Mouse (Mus musculus): Measurements from ENCODE around the gene Cel. TPM values are rescaled to one million over a fixed set of nuclear protein-coding genes. Genes with fewer than 3 reads are reported as not detected.
A peak's percentile ranks its signal among the peaks of the same experiment; 100 is the strongest.

Cel gene
- polyA plus RNA-seq, 1 experiment: not detected

DNA sequence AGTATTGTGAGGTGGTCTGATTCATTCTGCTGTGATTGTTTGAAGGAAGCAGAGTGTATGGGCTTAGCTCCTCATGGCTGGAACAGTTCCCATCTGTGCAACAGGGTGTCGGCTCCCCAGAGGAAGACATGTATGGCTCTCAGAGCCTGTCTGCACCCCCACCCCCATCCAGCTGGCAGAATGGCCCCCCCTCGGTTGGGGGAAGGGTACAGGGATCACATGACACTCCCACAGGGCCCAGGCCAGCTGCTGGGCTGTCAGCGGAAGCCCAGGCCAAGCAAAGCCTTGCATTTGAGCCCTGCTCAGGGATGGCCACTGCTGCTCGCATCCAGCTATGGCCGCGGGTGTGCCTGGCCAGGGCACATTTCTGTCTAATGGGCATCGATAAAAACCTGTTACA, 24.0 kb downstream of the Cel start:
- TF ChIP-seq FLI1 (IDR thresholded peaks at IDR 0.05; ENCODE audit: low read length) (no peak), GATA1 (IDR thresholded peaks at IDR 0.05; ENCODE audit: borderline replicate concordance, low read length) (no peak)
- no peaks in the 10 kb centered on the region for H3K9me3 ChIP-seq
- H3K36me3 ChIP-seq (replicated peaks; ENCODE audit: low read length): peaks cover 37% of the 10 kb centered on the region
- peaks cover 86% of the 10 kb centered on the region for H3K27me3 ChIP-seq (replicated peaks)
- peak overlapping the region; percentile 65 for H3K4me3 ChIP-seq (replicated peaks)
- H3K4me1 ChIP-seq: peaks cover 71% of the 10 kb centered on the region

- H3K4me1 ChIP-seq: peaks cover 75% of the 10 kb centered on the region
- TF ChIP-seq GATA1 (IDR thresholded peaks at IDR 0.05; ENCODE audit: borderline replicate concordance, low read length) (no peak), FLI1 (IDR thresholded peaks at IDR 0.05; ENCODE audit: low read length) (no peak)
These were observed 24.4 kb downstream of the Cel start for GRCm38 (mm10) chr2:28538817-28539128.

GRCm38 (mm10) chr2:28537995-28538816, 25.0 kb downstream of the Cel start:
- Histone ChIP-seq H3K4me1 (peaks cover 81% of the 10 kb centered on the region), H3K27me3 (replicated peaks) (peaks cover 85% of the 10 kb centered on the region)
- TF ChIP-seq GATA1 (IDR thresholded peaks at IDR 0.05; ENCODE audit: borderline replicate concordance, low read length) (no peak), FLI1 (IDR thresholded peaks at IDR 0.05; ENCODE audit: low read length) (no peak)

More at GRCm38 (mm10) chr2:28538817-28539128, 24.4 kb downstream of the Cel start:
- H3K4me3 ChIP-seq (replicated peaks): no peak overlapping the region
- peaks cover 33% of the 10 kb centered on the region for H3K36me3 ChIP-seq (replicated peaks; ENCODE audit: low read length)
- H3K27me3 ChIP-seq (replicated peaks): peaks cover 86% of the 10 kb centered on the region
- H3K9me3 ChIP-seq: no peaks in the 10 kb centered on the region

DNA sequence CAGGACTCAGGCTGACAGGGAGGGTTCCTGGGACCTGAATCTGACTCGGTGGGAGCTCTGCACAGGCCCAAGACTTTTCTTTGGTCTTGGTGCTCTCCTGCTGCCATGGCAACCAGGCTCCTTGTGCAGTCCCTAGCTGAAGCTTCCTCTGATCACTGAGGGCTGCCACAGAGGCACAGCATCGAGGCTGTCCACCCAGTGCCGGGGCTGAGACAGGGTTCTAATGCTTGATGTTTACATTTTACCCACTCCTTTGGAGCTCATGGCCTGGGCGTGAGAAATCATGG, 25.6 kb downstream of the Cel start:
- peaks cover 87% of the 10 kb centered on the region for H3K4me1 ChIP-seq
- peaks cover 22% of the 10 kb centered on the region for H3K36me3 ChIP-seq (replicated peaks; ENCODE audit: low read length)
- H3K4me3 ChIP-seq (replicated peaks): no peak overlapping the region
- H3K9me3 ChIP-seq: no peaks in the 10 kb centered on the region
- no peak for TF ChIP-seq GATA1 (IDR thresholded peaks at IDR 0.05; ENCODE audit: borderline replicate concordance, low read length)
- TF ChIP-seq FLI1 (IDR thresholded peaks at IDR 0.05; ENCODE audit: low read length): no peak
- peaks cover 80% of the 10 kb centered on the region for H3K27me3 ChIP-seq (replicated peaks)

More at GRCm38 (mm10) chr2:28537995-28538816, 25.0 kb downstream of the Cel start:
- peak overlapping the region; percentile 44 for H3K4me3 ChIP-seq (replicated peaks)
- H3K9me3 ChIP-seq: no peaks in the 10 kb centered on the region
- H3K36me3 ChIP-seq (replicated peaks; ENCODE audit: low read length): peaks cover 27% of the 10 kb centered on the region

DNA sequence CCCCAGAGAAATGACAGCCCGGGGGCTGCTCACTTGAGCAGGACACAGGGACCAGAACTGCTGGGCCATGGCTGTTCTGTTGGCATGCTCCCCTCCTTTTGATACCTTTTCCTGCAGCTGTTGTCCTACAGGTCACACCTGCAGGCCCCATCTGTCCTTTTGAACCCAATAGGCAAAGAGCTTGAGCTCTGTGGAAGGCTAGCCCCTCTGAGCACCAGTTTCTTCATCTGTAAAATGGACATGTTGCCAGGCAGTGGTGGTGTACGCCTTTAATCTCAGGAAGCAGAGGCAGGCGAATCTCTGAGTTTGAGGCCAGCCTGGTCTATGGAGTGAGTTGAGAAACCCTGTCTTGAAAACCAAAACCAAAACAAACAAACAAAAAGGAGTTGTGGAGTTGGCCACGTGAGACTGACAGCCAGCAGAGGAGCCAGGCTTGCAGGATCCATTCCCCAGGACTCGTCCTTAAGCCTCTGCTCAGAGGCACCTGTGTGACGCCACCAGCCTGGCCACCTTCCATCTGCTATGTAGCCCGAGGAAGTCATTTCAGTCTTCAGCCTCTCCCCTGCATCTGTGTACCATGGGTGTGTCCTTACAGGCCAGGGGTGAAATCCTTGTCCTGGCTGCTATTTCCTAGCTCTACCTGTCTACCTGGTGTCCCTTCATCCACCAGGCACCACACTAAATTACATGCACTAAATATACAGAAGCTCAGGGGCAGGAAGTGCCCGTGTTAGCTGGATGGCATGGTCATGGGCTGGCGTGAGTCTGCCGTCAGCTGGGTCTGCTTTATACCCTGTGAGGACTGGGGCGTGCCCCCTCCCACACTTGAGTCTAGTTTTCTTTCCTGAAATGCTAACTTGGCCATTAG, 26.2 kb downstream of the Cel start:
- H3K4me1 ChIP-seq: peaks cover 93% of the 10 kb centered on the region
- peaks cover 16% of the 10 kb centered on the region for H3K36me3 ChIP-seq (replicated peaks; ENCODE audit: low read length)
- peaks cover 74% of the 10 kb centered on the region for H3K27me3 ChIP-seq (replicated peaks)
- TF ChIP-seq GATA1 (IDR thresholded peaks at IDR 0.05; ENCODE audit: borderline replicate concordance, low read length) (no peak), FLI1 (IDR thresholded peaks at IDR 0.05; ENCODE audit: low read length) (no peak)
- H3K4me3 ChIP-seq (replicated peaks): peak overlapping the region; percentile 31
- H3K9me3 ChIP-seq: no peaks in the 10 kb centered on the region

DNA sequence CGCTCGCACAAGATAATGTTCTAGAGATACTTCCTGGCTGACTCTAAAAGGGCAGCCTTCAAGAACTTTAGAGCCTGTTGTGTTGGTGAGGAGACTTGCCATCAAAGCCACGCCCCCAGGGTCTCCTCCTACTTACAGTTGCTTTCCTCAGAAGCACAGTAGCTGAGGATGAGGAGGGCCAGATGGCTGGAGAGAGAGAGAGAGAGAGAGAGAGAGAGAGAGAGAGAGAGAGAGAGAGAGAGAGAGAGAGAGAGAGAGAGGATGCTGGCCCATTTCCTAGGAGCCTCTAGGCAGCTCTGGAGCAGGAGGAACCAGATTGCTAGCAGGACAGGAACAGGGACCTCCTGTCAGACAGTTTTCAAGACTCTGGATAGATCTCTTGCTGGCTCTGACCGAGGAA, 27.0 kb downstream of the Cel start:
- H3K27me3 ChIP-seq (replicated peaks): peaks cover 72% of the 10 kb centered on the region
- H3K4me1 ChIP-seq: peaks cover 96% of the 10 kb centered on the region
- TF ChIP-seq FLI1 (IDR thresholded peaks at IDR 0.05; ENCODE audit: low read length): no peak
- no peak for TF ChIP-seq GATA1 (IDR thresholded peaks at IDR 0.05; ENCODE audit: borderline replicate concordance, low read length)
- H3K36me3 ChIP-seq (replicated peaks; ENCODE audit: low read length): peaks cover 9% of the 10 kb centered on the region
- peak overlapping the region; percentile 40 for H3K4me3 ChIP-seq (replicated peaks)
- H3K9me3 ChIP-seq: no peaks in the 10 kb centered on the region

DNA sequence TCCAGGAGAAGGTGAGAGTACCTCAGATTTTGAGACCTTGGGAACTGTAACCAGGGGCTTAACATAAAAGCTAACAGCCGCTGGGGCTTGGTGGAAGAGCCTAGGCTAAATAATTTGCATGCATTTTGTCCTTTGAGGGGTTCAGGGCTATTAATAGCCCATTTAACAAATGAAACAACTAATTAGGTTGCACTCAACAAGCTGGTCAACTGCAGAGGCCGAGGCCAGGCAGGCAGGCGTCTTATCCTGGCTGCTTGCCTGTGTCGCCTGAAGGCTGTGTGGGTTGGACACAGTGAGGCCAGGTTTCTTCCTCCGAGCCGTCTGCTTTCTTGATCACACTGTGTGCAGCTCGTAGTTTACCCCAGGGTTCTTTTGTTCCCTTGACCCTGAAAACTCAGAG, 27.6 kb downstream of the Cel start:
- peaks cover 98% of the 10 kb centered on the region for H3K4me1 ChIP-seq
- peak overlapping the region; percentile 92 for H3K4me3 ChIP-seq (replicated peaks)
- TF ChIP-seq GATA1 (IDR thresholded peaks at IDR 0.05; ENCODE audit: borderline replicate concordance, low read length): no peak
- TF ChIP-seq FLI1 (IDR thresholded peaks at IDR 0.05; ENCODE audit: low read length): no peak
- peaks cover 6% of the 10 kb centered on the region for H3K36me3 ChIP-seq (replicated peaks; ENCODE audit: low read length)
- H3K27me3 ChIP-seq (replicated peaks): peaks cover 70% of the 10 kb centered on the region
- no peaks in the 10 kb centered on the region for H3K9me3 ChIP-seq

DNA sequence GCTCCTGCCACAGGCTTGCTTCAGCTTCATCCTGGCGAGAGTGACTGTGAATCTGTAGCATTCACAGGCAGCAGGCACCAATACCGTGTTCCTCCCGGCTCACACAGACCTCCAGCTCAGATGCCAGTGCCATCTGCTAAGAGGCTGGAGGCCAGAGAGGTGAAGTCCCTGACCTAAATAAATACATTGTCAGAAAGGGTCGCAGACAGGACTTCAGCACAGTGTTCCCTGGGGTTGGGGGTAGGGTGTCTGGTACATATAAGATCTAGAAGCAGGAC, 28.0 kb downstream of the Cel start:
- Histone ChIP-seq H3K9me3 (no peaks in the 10 kb centered on the region), H3K27me3 (replicated peaks) (peaks cover 70% of the 10 kb centered on the region), H3K4me3 (replicated peaks) (peak overlapping the region; percentile 92), H3K4me1 (peaks cover 98% of the 10 kb centered on the region), H3K36me3 (replicated peaks; ENCODE audit: low read length) (peaks cover 4% of the 10 kb centered on the region)
- no peak for TF ChIP-seq FLI1 (IDR thresholded peaks at IDR 0.05; ENCODE audit: low read length)
- TF ChIP-seq GATA1 (IDR thresholded peaks at IDR 0.05; ENCODE audit: borderline replicate concordance, low read length): no peak

- Histone ChIP-seq H3K9me3 (no peaks in the 10 kb centered on the region), H3K4me1 (peaks cover 98% of the 10 kb centered on the region), H3K4me3 (replicated peaks) (peak overlapping the region; percentile 92), H3K36me3 (replicated peaks; ENCODE audit: low read length) (peaks cover 4% of the 10 kb centered on the region), H3K27me3 (replicated peaks) (peaks cover 70% of the 10 kb centered on the region)
- TF ChIP-seq GATA1 (IDR thresholded peaks at IDR 0.05; ENCODE audit: borderline replicate concordance, low read length) (no peak), FLI1 (IDR thresholded peaks at IDR 0.05; ENCODE audit: low read length) (no peak)
These were observed 28.6 kb downstream of the Cel start for GRCm38 (mm10) chr2:28534436-28535262.

All from megakaryocyte, embryonic 14.5 days (primary cell).